Mouse (Mus musculus) ES-Bruce4 (cell line): ENCODE measurements at regions not wholly inside any gene's neighbourhood (a gene's known extent, or its start where the extent isn't known, plus 50 kb on each side); places are given as distances from the start of the nearest gene placed in this dataset.

Source experiments
- H3K27ac ChIP-seq: 2 replicates; pipeline ENCODE4 v1.5.1; 2012; ENCODE audit warnings: low read length, inconsistent platforms; ENCODE audit not compliant: insufficient read depth
- H3K27me3 ChIP-seq: 2 replicates; pipeline ENCODE4 v1.6.1; 2012; ENCODE audit warnings: mild to moderate bottlenecking, low read length, inconsistent platforms; ENCODE audit not compliant: control insufficient read depth, poor library complexity, insufficient read depth, severe bottlenecking
- H3K36me3 ChIP-seq: 2 replicates; pipeline ENCODE4 v1.6.1; 2012; ENCODE audit warnings: inconsistent platforms, mild to moderate bottlenecking, low read length, moderate library complexity; ENCODE audit not compliant: control insufficient read depth, poor library complexity, insufficient read depth, severe bottlenecking
- H3K4me1 ChIP-seq: one replicate; pipeline ENCODE4 v1.8.1; 2011; ENCODE audit warnings: low read length; ENCODE audit not compliant: control insufficient read depth, insufficient read depth
- H3K4me3 ChIP-seq: 2 replicates; pipeline ENCODE4 v1.5.1; 2011; ENCODE audit warnings: low read depth, mild to moderate bottlenecking, low read length
- H3K9ac ChIP-seq: 2 replicates; pipeline ENCODE4 v1.6.1; 2012; ENCODE audit warnings: low read depth, mild to moderate bottlenecking, inconsistent platforms; ENCODE audit not compliant: poor library complexity, severe bottlenecking
- H3K9me3 ChIP-seq: replicated peaks from 2 replicates; pipeline ENCODE4 v1.6.1; 2012; ENCODE audit warnings: mild to moderate bottlenecking, low read length, inconsistent platforms; ENCODE audit not compliant: control insufficient read depth, poor library complexity, insufficient read depth, severe bottlenecking
- CTCF ChIP-seq: IDR thresholded peaks from one replicate; pipeline ENCODE4 v1.8.1; 2011; ENCODE audit warnings: low read depth, low read length
- EP300 ChIP-seq: IDR thresholded peaks from 2 replicates; pipeline ENCODE4 v1.6.1; 2011; ENCODE audit warnings: low read depth, low read length; ENCODE audit not compliant: insufficient read depth
- POLR2A ChIP-seq: IDR thresholded peaks from one replicate; pipeline ENCODE4 v1.8.1; 2011; ENCODE audit warnings: low read length; ENCODE audit not compliant: insufficient read depth

GRCm38 (mm10) chr11:63827271-63827762 lies 94.8 kb downstream of the Hs3st3b1 start:
- no peaks in the 10 kb centered on the region for H3K4me1 ChIP-seq
- H3K27ac ChIP-seq, result no peak overlapping the region
- H3K9me3 ChIP-seq, result no peaks in the 10 kb centered on the region
- no peak overlapping the region for H3K4me3 ChIP-seq
- no peaks in the 10 kb centered on the region for H3K27me3 ChIP-seq
- H3K36me3 ChIP-seq, result no peaks in the 10 kb centered on the region
- H3K9ac ChIP-seq, result no peak overlapping the region
- TF ChIP-seq POLR2A, result no peak
- no peak for TF ChIP-seq EP300
- no peak for TF ChIP-seq CTCF

- Histone ChIP-seq H3K4me1 (no peaks in the 10 kb centered on the region), H3K4me3 (no peak overlapping the region), H3K27me3 (no peaks in the 10 kb centered on the region), H3K9ac (no peak overlapping the region), H3K27ac (no peak overlapping the region), H3K36me3 (no peaks in the 10 kb centered on the region), H3K9me3 (no peaks in the 10 kb centered on the region)
- no peak for TF ChIP-seq CTCF
Measured at GRCm38 (mm10) chr11:63833480-63833879, 88.6 kb downstream of the Hs3st3b1 start.

GRCm38 (mm10) chr11:63834140-63834539 lies 88.0 kb downstream of the Hs3st3b1 start:
- no peak overlapping the region for H3K4me3 ChIP-seq
- no peaks in the 10 kb centered on the region for H3K36me3 ChIP-seq
- H3K9ac ChIP-seq, result no peak overlapping the region
- H3K27ac ChIP-seq, result no peak overlapping the region
- TF ChIP-seq CTCF, result no peak
- no peaks in the 10 kb centered on the region for H3K4me1 ChIP-seq
- no peaks in the 10 kb centered on the region for H3K27me3 ChIP-seq
- H3K9me3 ChIP-seq, result no peaks in the 10 kb centered on the region

GRCm38 (mm10) chr11:63834631-63835030 lies 87.5 kb downstream of the Hs3st3b1 start:
- Histone ChIP-seq H3K36me3 (no peaks in the 10 kb centered on the region), H3K4me1 (no peaks in the 10 kb centered on the region), H3K27me3 (no peaks in the 10 kb centered on the region), H3K4me3 (no peak overlapping the region), H3K27ac (no peak overlapping the region), H3K9me3 (no peaks in the 10 kb centered on the region), H3K9ac (no peak overlapping the region)
- TF ChIP-seq POLR2A, result no peak
- TF ChIP-seq CTCF, result no peak
- TF ChIP-seq EP300, result no peak
